Mouse (Mus musculus): ENCODE measurements at regions not wholly inside any gene's neighbourhood (a gene's known extent, or its start where the extent isn't known, plus 50 kb on each side); places are given as distances from the start of the nearest gene placed in this dataset.

DNA sequence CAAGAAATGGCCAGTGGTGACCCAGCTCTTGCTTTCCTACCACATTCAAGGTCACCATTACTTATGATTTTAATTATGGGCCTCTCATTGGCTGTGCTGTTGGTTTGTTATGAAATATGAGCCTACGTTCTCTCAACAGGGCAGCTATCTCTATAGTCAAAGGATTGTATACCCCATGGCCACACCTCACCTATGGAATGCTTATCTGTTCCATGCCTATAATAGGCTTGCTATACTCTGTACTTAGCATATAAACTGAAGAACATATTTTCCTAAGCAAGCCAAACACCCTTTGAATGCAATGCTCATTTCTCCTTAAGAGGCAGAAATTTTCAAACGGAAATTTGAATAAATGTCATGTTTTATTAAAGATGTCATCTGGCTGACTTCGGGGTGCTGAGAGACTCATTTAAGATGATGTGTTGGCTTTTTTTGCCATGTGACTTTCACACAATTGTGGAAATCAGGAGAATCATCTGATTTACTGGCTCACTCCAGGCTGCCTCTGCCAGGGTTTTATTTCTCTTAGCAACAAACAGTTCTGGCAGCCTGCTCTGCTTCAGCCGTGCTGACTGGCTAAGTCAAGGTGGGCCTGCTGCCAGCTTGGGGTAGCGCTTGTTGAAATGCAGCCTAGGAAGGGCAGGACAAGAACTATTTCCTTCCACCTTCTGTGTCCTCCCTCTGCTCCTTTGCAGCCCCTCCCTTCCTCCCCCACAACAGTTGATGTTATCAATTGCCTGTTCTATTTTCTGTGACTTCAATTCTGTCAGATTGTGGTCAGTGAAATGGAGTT is 102.0 kb upstream of the Nampt start:
- no peak overlapping the region for H3K27ac ChIP-seq (ENCODE audit: low read depth, low read length)
- H3K9me3 ChIP-seq (ENCODE audit: control insufficient read depth, low read length) = no peaks in the 10 kb centered on the region
- no peak overlapping the region for H3K4me3 ChIP-seq (ENCODE audit: low read depth, low read length)
- H3K36me3 ChIP-seq (ENCODE audit: control insufficient read depth, insufficient read depth, low read length) = no peaks in the 10 kb centered on the region
- 49% methylated on average over 5 of the region's 5 CpGs for WGBS
- H3K4me2 ChIP-seq (ENCODE audit: low read depth, low read length) = no peak overlapping the region
- no peaks in the 10 kb centered on the region for H3K4me1 ChIP-seq (ENCODE audit: control insufficient read depth, insufficient read depth, low read length)
- H3K9ac ChIP-seq (replicated peaks; ENCODE audit: low read depth, low read length) = no peak overlapping the region
- peak; percentile 92 for ATAC-seq (ENCODE audit: low read depth)
- H3K27me3 ChIP-seq (ENCODE audit: control insufficient read depth, insufficient read depth, low read length) = no peaks in the 10 kb centered on the region

GRCm38 (mm10) chr12:32719203-32719602 is 100.1 kb upstream of the Nampt start:
- no peak overlapping the region for H3K4me3 ChIP-seq (ENCODE audit: low read depth, low read length)
- no peaks in the 10 kb centered on the region for H3K36me3 ChIP-seq (ENCODE audit: control insufficient read depth, insufficient read depth, low read length)
- H3K27me3 ChIP-seq (ENCODE audit: control insufficient read depth, insufficient read depth, low read length) = no peaks in the 10 kb centered on the region
- H3K4me2 ChIP-seq (ENCODE audit: low read depth, low read length) = no peak overlapping the region
- no peak overlapping the region for H3K9ac ChIP-seq (replicated peaks; ENCODE audit: low read depth, low read length)
- no peak overlapping the region for H3K27ac ChIP-seq (ENCODE audit: low read depth, low read length)
- no peaks in the 10 kb centered on the region for H3K9me3 ChIP-seq (ENCODE audit: control insufficient read depth, low read length)
- no peaks in the 10 kb centered on the region for H3K4me1 ChIP-seq (ENCODE audit: control insufficient read depth, insufficient read depth, low read length)
- ATAC-seq (ENCODE audit: low read depth) = 0 out of 2 replicates have a peak, but pooled peaks have one; percentile 56
- 74% methylated on average over 4 of the region's 4 CpGs for WGBS

- no peak overlapping the region for H3K4me3 ChIP-seq (ENCODE audit: low read depth, low read length)
- 60% methylated on average over 7 of the region's 7 CpGs for WGBS
- ATAC-seq (ENCODE audit: low read depth) = peak; percentile 81
- no peak overlapping the region for H3K27ac ChIP-seq (ENCODE audit: low read depth, low read length)
- no peak overlapping the region for H3K4me2 ChIP-seq (ENCODE audit: low read depth, low read length)
- no peak overlapping the region for H3K9ac ChIP-seq (replicated peaks; ENCODE audit: low read depth, low read length)
- H3K36me3 ChIP-seq (ENCODE audit: control insufficient read depth, insufficient read depth, low read length) = no peaks in the 10 kb centered on the region
- H3K27me3 ChIP-seq (ENCODE audit: control insufficient read depth, insufficient read depth, low read length) = no peaks in the 10 kb centered on the region
- H3K4me1 ChIP-seq (ENCODE audit: control insufficient read depth, insufficient read depth, low read length) = no peaks in the 10 kb centered on the region
- no peaks in the 10 kb centered on the region for H3K9me3 ChIP-seq (ENCODE audit: control insufficient read depth, low read length)
Observed at GRCm38 (mm10) chr12:32724451-32725188, 94.7 kb upstream of the Nampt start.

DNA sequence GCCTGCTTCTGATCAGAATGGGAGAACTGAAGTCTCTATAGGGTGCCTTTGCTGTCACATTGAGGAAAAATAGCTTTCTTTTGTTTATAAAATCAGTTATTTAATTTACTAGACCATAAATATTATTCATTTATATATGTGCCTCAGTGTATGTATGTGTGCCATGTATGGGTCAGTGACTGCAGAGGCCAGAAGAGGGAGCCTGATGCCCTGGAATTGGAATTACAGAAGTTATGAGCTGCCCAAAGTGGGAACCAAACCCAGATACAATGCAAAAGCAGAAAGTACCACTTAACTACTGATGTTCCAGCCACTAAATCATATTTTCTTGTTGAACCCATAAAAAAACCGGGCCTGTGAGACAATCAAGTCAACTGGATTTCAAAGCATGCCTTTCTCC is 91.8 kb upstream of the Nampt start:
- Histone ChIP-seq H3K4me1 (ENCODE audit: control insufficient read depth, insufficient read depth, low read length) (no peaks in the 10 kb centered on the region), H3K36me3 (ENCODE audit: control insufficient read depth, insufficient read depth, low read length) (no peaks in the 10 kb centered on the region), H3K4me2 (ENCODE audit: low read depth, low read length) (no peak overlapping the region), H3K9ac (replicated peaks; ENCODE audit: low read depth, low read length) (no peak overlapping the region), H3K27ac (ENCODE audit: low read depth, low read length) (no peak overlapping the region), H3K27me3 (ENCODE audit: control insufficient read depth, insufficient read depth, low read length) (no peaks in the 10 kb centered on the region), H3K9me3 (ENCODE audit: control insufficient read depth, low read length) (no peaks in the 10 kb centered on the region), H3K4me3 (ENCODE audit: low read depth, low read length) (no peak overlapping the region)
- WGBS = 76% methylated on average over 1 of the region's 1 CpGs
- no peak for ATAC-seq (ENCODE audit: low read depth)

DNA sequence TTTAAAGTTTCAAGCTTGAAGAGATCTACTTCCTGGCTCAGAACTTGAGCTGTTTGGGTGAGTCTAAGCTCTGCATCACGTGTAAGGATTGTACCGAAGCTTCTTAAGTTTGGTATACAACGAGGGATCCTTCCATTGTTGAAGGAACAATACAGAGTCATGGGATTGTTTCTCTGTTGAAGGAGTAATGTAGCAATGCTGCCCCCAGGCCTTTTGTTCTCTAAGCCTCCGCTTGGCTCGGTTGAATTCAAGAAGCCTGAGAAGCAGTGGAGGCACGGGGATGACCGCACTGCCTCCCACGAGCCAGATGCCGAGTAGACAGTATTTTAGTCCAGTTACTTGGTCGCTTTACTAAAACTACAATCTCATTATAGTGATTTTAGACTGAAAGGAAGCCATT is 90.9 kb upstream of the Nampt start:
- Histone ChIP-seq H3K4me3 (ENCODE audit: low read depth, low read length) (no peak overlapping the region), H3K36me3 (ENCODE audit: control insufficient read depth, insufficient read depth, low read length) (no peaks in the 10 kb centered on the region), H3K9me3 (ENCODE audit: control insufficient read depth, low read length) (no peaks in the 10 kb centered on the region), H3K27me3 (ENCODE audit: control insufficient read depth, insufficient read depth, low read length) (no peaks in the 10 kb centered on the region), H3K4me2 (ENCODE audit: low read depth, low read length) (no peak overlapping the region), H3K27ac (ENCODE audit: low read depth, low read length) (no peak overlapping the region), H3K4me1 (ENCODE audit: control insufficient read depth, insufficient read depth, low read length) (no peaks in the 10 kb centered on the region), H3K9ac (replicated peaks; ENCODE audit: low read depth, low read length) (no peak overlapping the region)
- ATAC-seq (ENCODE audit: low read depth) = no peak
- 51% methylated on average over 10 of the region's 10 CpGs for WGBS

- Histone ChIP-seq H3K27ac (ENCODE audit: low read depth, low read length) (no peak overlapping the region), H3K9me3 (ENCODE audit: control insufficient read depth, low read length) (no peaks in the 10 kb centered on the region), H3K4me1 (ENCODE audit: control insufficient read depth, insufficient read depth, low read length) (no peaks in the 10 kb centered on the region), H3K27me3 (ENCODE audit: control insufficient read depth, insufficient read depth, low read length) (no peaks in the 10 kb centered on the region), H3K9ac (replicated peaks; ENCODE audit: low read depth, low read length) (no peak overlapping the region), H3K4me2 (ENCODE audit: low read depth, low read length) (no peak overlapping the region), H3K36me3 (ENCODE audit: control insufficient read depth, insufficient read depth, low read length) (no peaks in the 10 kb centered on the region), H3K4me3 (ENCODE audit: low read depth, low read length) (no peak overlapping the region)
- no peak for ATAC-seq (ENCODE audit: low read depth)
- 68% methylated on average over 2 of the region's 2 CpGs for WGBS
Observed at GRCm38 (mm10) chr12:32735224-32735623, 84.1 kb upstream of the Nampt start.

DNA sequence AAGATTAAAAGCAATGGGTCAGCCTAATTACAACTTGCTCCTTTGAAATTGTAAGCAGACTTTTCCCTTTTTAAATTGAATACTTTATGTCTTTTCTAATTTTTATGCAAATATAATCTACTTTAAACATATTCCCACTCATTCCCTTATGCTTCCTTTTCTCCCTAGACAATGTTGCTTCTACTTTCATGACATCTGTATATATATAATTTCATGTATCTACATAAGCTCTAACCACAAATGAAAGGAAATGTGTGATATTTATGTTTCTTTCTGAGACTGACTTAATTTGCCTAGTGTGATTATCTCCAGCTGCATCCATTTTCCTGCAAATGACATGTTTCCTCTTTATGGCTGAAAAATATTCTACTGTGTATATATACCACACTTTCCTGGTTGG is 77.9 kb upstream of the Nampt start:
- Histone ChIP-seq H3K4me2 (ENCODE audit: low read depth, low read length) (no peak overlapping the region), H3K9ac (replicated peaks; ENCODE audit: low read depth, low read length) (no peak overlapping the region), H3K36me3 (ENCODE audit: control insufficient read depth, insufficient read depth, low read length) (no peaks in the 10 kb centered on the region), H3K4me1 (ENCODE audit: control insufficient read depth, insufficient read depth, low read length) (no peaks in the 10 kb centered on the region), H3K27ac (ENCODE audit: low read depth, low read length) (no peak overlapping the region), H3K4me3 (ENCODE audit: low read depth, low read length) (no peak overlapping the region), H3K9me3 (ENCODE audit: control insufficient read depth, low read length) (no peaks in the 10 kb centered on the region), H3K27me3 (ENCODE audit: control insufficient read depth, insufficient read depth, low read length) (no peaks in the 10 kb centered on the region)
- ATAC-seq (ENCODE audit: low read depth) = no peak

GRCm38 (mm10) chr12:32757441-32758119 is 61.8 kb upstream of the Nampt start:
- no peak for ATAC-seq (ENCODE audit: low read depth)

DNA sequence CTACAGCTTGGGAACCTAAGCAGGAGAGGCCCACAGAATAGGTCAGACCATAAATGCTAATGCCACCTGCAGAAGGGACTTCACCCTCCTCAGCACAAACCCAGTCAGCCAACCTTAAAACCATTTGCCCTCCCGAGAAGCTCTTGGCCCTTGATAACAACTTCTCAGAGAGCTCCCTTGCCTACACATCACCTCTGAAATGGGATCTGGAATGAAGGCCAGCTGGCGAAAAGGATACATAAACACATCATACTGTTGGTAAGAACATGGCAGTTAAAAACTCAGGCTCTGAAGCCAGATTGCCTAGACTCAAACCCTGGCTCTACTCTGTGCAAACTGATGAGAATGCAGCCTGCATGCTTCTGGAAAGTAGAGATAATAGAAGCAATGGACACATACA is 61.2 kb upstream of the Nampt start:
- H3K36me3 ChIP-seq (ENCODE audit: control insufficient read depth, insufficient read depth, low read length) = no peaks in the 10 kb centered on the region
- 85% methylated on average over 2 of the region's 2 CpGs for WGBS

More at GRCm38 (mm10) chr12:32757441-32758119, 61.8 kb upstream of the Nampt start:
- Histone ChIP-seq H3K27ac (ENCODE audit: low read depth, low read length) (no peak overlapping the region), H3K9ac (replicated peaks; ENCODE audit: low read depth, low read length) (no peak overlapping the region), H3K27me3 (ENCODE audit: control insufficient read depth, insufficient read depth, low read length) (no peaks in the 10 kb centered on the region), H3K9me3 (ENCODE audit: control insufficient read depth, low read length) (no peaks in the 10 kb centered on the region), H3K4me1 (ENCODE audit: control insufficient read depth, insufficient read depth, low read length) (no peaks in the 10 kb centered on the region), H3K36me3 (ENCODE audit: control insufficient read depth, insufficient read depth, low read length) (no peaks in the 10 kb centered on the region), H3K4me3 (ENCODE audit: low read depth, low read length) (no peak overlapping the region), H3K4me2 (ENCODE audit: low read depth, low read length) (no peak overlapping the region)
- 74% methylated on average over 2 of the region's 2 CpGs for WGBS

More for the DNA sequence above, 61.2 kb upstream of the Nampt start:
- H3K9ac ChIP-seq (replicated peaks; ENCODE audit: low read depth, low read length) = no peak overlapping the region
- H3K4me2 ChIP-seq (ENCODE audit: low read depth, low read length) = no peak overlapping the region
- H3K4me1 ChIP-seq (ENCODE audit: control insufficient read depth, insufficient read depth, low read length) = no peaks in the 10 kb centered on the region
- H3K27ac ChIP-seq (ENCODE audit: low read depth, low read length) = no peak overlapping the region
- H3K9me3 ChIP-seq (ENCODE audit: control insufficient read depth, low read length) = no peaks in the 10 kb centered on the region
- no peaks in the 10 kb centered on the region for H3K27me3 ChIP-seq (ENCODE audit: control insufficient read depth, insufficient read depth, low read length)
- ATAC-seq (ENCODE audit: low read depth) = no peak
- no peak overlapping the region for H3K4me3 ChIP-seq (ENCODE audit: low read depth, low read length)

Data from neural tube, embryonic 14.5 days (tissue).